Mouse (Mus musculus): ENCODE data around the gene Bri3bp.
"Not testable (repeated sequence)": the region's sequence is repeated elsewhere in the genome, so short reads cannot be mapped to it uniquely, and the experiment has no call there.

Bri3bp gene

DNA sequence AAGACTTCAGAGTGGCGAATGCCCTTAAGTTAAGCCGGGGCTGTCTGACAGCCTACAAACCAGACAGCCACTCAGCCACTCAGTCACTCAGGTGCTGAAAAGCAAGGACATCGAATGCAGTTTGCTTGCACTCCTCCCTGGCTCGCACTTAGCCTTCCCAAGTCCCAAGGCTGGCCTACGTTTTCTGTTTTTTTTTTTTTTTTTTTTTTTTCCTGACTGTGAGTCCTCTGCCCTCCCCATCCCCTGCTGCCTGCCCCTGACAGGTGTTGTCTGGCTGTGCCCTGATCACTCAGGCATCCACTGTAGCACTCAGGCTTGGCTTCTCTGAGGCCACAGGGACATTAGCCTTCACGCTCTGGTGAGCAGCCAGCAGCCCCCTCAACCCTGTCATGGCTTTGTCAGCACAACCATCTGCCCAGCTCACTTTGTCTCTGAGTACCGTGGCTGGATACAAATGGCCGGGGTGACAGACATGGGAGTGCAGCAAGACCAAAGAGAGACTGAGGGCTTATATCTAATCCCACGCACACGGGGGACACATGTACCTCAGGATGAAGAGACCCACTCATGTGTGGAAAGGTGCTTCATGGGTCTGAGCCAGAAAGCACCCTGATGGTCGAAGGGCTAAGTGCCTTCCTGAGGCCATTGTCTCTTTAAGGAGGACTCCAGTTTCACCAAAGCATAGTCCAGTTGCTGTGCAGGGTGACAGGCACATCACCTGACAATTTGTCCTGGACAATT lies 46.2 kb downstream of the Bri3bp start:
- DNase-seq: no peak

DNA sequence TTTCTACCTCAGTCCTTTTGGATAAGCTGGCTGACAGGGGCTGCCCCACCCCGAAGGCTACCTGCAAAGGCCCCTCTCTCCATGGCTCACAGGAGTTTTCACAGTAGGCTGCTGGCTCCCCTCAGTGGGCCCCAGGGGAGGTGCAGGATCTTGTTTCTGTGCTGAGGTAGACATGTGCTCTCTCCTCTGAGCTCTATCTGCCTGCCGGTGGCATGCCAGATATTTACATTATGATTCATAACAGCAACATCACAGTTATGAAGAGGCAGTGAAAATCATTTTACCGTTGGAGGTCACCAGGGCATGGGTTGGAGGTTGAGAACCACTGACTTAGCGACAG lies 46.7 kb downstream of the Bri3bp start:
- no peak for DNase-seq

DNA sequence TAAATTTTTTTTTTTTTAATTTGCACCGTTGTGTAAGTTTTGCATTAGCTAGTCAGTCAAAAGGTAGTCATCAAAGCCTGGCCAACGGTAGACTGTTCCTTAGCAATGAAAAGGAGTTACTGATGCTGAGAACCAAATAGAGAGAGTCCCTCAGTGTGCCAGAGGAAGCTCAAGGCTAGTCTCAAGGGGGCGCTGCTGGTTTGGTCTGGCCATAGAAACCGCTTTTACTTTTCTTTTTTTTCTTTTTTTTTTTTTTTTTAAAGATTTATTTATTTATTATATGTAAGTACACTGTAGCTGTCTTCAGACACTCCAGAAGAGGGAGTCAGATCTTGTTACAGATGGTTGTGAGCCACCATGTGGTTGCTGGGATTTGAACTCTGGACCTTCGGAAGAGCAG lies 47.6 kb downstream of the Bri3bp start:
- DNase-seq: not testable (repeated sequence)

DNA sequence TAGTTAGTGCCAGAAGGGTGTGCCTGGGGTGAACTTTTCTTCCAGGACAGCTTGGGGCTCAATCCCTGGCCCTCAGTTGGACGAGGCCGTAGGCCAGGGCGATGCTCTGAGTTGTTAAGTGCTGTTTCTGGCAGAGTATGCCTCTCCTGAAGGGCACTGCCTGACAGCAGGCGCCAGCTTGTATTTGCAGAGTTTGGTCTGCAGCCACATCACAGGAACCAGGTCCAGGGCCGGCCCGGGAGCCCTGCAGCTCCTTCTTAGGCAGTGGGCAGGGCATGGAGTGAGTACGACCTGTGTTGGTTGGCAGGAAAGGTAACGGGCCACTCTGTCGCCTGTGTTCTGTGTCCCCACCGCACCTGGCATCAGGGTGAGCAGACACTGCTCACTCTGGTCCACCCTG lies 49.7 kb downstream of the Bri3bp start:
- no peak for DNase-seq

DNA sequence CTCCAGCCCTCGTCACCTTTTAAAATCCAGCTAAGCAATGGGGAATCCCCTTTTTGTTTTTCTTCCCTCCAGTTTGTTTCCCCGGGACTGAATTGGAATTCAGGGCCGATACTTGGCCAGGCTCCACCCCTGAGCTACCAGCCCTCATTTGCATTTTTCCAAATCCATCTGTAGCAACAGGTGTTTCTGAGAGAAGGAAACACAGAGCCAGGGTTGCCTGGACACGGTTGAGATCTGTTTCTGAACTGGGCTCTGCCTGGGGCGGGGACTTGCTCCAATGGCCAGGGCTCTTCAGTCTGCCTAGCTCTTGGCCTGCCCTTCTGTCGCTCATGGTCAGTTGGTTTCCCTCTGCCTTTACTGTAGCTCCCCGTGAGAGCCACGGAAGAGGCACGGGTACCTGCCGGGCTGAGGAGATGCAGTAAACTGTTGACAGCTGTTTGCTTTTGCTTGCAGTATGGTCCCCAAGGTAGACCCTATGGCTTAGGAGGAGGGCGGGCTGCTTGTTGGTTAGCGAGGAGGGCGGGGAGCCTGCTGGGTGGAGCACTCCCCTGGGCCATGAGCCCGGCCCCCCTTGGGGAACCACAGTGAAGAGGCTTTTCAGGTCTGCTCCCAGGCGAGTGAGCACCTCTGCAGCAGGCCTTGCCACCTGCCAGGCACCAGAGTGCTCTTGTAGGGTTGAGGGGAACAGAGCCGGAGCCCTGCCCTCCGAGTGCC lies 51.2 kb downstream of the Bri3bp start:
- no peak for DNase-seq

DNA sequence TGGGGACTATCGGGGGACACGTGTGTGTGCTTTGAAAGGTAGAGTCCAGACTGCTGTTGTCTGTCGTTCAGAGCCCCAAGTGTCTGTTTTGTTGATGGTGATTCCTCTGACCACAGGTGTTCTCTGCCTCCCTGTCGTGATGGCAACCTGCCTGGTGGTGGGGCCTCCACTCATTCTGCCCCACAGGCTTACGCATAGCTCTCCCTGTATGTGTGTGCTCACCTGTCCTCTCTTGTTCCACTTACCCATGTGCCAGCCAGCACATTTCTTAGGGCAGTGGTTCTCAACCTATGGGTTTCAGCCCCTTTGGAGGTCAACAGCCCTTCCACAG lies 51.7 kb downstream of the Bri3bp start:
- DNase-seq: no peak

DNA sequence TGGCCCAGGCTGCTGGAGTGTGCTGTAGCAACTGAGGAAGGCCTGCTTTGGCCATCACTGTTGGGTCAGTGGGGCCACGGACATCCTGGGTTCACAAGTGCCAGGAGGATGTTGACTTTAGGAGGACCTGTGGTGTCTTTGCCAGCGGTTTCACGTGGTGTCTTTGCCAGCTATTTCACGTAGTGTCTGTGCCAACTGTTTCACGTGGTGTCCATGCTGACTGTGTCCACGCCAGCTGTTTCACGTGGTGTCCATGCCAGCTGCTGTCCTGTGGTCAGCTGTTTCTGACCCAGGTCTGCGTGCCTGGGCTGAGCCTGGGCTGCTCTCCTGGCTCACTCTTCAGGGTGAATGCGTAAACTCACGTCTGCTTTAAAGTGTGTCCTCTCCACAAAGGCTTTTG lies 54.3 kb downstream of the Bri3bp start:
- DNase-seq: no peak

DNA sequence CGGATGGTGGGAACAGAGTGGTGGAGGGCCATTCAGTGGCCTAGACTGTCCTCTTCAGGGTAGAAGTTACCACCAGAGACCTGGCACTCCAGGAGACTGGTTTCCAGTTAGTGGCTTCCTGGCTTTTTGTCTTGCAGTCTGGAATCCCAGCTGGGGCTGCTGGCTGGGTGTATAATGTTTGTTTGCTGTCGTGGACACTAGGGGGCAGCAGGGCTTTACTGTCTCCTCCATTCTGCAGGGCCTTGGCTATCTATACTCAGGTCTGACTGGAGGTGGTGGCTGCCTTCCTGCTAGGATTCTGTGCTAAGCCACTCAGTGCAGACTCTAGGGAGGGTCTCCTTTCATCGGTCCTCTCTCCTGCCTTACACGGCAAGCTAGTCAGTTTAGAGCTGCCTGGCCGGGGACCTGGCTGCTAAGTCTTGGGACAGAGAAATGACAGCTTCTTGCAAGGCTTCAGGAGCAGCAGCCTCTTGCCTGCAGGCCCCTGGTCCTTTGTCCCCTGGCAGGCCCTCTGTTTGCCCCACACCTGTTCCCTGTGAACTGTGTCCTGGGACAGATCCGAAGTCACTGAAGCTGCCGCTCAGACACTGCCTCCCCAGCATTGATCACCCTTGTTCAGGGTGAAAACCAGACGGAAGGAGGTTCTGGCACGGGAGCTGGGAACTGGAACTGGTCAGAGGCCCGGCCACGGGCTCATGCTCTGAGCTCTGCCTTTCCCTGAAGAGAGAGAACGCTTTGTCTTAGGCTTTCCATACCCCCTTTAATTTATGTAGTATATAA lies 56.6 kb downstream of the Bri3bp start:
- peak; percentile 57 for DNase-seq

DNA sequence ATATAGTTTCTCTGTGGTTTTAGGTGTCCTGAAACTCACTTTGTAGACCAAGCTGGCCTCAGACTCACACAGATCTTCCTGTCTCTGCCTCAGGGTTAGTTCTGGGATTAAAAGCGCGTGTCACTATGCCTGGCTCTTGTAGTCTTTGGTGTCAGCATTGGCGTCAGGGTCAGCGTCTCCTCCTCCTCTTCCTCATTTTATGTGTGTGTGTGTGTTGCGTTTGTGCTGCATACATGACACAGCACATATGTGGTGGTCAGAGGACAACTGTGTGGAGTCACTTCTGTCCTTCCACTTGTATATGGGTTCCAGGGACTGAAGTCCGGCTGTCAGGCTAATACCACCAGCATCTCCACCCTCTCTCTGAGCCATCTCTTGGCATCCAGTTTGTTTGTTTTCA lies 60.1 kb downstream of the Bri3bp start:
- no peak for DNase-seq

DNA sequence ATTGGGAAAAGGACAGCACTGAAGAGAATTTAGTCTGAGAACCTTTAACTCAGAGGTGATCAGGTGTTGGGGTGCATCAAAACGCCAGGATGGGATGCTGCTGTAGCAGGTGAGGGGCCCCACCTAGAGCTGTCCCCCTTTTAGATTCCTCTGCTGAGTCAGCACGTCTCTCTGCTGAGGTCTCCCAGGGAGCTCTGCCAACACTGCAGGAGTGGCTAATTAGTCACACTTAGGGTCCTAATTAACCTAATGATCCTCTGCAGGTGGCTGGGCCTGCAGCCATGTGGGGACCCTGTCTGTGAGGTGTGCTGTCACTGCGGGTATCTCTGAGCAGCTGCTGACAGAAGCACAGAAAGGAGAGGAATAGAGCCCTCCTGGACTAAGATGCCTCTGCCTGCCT lies 60.8 kb downstream of the Bri3bp start:
- DNase-seq: no peak

DNA sequence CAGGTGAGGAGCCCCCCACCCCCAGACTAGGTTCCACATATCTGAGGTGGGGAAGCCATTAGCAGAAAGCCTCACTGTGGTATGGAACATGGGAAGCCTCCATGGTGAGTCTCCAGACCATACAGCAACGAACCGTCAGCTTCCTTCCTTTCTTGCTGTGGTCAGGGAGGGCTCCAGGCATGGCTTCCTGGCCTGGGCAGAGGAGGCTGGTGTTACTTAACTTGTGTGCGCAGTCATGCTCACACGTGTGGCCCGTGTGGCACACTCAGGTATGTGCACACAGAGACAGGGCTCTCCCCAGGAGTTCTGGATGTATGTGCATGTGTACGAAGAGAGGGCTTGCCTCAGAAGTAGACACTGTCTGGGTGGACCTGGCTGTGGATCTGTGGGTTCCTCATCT lies 62.3 kb downstream of the Bri3bp start:
- no peak for DNase-seq

DNA sequence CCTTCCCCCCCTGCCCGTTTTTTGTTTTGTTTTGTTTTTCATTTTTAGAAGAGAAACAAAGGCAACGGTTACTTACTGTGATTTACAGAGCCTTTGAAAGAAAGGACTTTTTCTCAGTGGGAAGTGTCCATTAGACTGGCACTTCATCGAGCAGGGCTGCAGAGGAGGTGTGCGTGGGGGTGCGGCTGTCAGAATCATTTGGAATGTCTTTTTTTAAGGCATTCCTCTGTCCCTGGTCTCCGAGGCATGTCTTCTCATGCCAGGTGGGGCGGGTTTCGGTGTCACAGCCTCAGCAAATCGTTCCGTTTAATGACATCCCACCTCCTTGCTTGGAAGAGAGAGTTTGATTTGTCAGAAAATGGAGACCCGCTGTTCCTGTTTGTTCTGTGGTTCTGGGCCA lies 63.3 kb downstream of the Bri3bp start:
- no peak for DNase-seq

DNA sequence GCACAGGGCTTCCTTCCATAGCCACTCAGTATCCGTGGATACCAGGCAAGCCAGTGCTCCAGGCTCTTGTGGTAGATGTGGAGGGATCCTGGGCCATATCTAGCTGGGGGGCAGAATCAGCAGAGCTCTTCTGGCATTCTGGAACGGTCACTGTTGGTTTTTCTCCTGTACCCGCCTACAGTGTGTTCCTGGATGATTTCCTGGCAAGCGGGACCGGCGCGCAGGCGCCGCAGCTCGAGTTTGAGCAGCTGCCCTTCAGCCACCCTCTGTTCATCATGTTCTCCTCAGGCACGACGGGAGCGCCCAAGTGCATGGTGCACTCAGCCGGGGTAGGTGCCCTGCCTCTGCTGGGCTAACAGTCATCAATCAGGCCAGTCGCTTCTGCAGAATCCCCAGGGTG lies 64.6 kb downstream of the Bri3bp start:
- DNase-seq: no peak

DNA sequence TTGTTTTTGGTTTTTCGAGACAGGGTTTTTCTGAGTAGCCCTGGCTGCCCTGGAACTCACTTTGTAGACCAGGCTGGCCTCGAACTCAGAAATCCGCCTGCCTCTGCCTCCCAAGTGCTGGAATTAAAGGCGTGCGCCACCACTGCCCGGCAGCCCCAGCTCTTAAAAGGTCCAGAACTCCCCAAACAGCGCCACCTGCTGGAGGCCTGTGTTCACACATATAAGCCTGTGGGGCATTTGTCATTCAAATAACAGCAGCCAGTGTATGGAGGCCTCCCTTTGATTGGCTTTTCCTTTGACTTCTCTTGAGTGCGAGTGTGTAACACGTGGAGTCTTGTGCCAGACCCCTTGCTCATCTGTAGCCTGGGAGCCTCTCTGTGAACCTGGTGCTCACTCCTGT lies 66.2 kb downstream of the Bri3bp start:
- no peak for DNase-seq

DNA sequence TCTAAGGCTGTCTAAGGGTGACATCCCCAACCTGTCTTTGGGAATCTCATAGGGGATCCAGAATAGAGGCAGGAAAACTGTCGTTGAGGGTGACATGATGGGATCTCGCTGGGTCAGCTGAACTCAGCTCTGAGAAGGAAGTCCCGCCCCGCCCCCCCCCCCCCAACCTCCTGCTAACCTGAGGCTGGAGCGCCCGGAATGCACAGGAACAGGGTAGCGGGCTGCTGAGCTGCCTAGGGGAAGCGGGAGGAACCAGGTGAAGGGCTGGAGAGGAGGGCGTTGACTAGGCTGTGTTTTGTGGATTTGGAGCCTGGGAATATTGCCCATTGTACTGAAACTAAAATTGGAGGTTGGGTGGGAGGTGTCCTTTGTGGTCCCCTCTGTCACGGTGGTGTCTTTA lies 66.6 kb downstream of the Bri3bp start:
- DNase-seq: no peak

DNA sequence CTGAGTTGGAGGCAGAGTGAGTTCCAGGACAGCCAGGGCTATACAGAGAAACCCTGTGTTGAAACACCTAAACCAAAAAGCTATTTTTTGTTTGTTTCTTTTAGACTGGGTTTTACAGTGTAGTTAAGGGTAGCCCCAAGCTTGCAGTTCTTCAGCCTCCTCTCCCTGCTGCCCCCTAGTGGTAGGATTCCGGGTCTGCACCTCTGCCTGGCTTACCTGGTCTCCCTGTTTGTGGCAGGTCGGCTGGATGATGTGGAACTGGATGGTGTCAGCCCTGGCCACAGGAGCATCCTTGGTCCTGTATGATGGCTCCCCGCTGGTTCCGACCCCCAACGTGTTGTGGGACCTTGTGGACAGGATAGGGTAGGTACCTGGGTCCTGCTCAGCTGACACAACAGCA lies 68.2 kb downstream of the Bri3bp start:
- peak; percentile 48 for DNase-seq

Measured in lung, postnatal 10 days (tissue).